Mouse (Mus musculus): Measurements from ENCODE around the gene Anks4b.

GRCm38 (mm10) chr7:120180547-120180946 is 6.9 kb downstream of the Anks4b start:
- TF ChIP-seq CTCF (IDR thresholded peaks at IDR 0.05 in 2 of 3, conservative IDR thresholded peaks at IDR 0.05 in 1 of 3; ENCODE audit: control insufficient read depth in 1 of 3, insufficient read depth in 1 of 3, low read depth in 2 of 3, low read length in 3 of 3, poor library complexity in 1 of 3, severe bottlenecking in 1 of 3) = no peak
- no peak for TF ChIP-seq E2F4 (IDR thresholded peaks at IDR 0.05; ENCODE audit: borderline replicate concordance, low read depth, low read length)
- no peak for TF ChIP-seq POLR2A (IDR thresholded peaks at IDR 0.05; ENCODE audit: control insufficient read depth in 1 of 2, insufficient read depth in 1 of 2, low read depth in 1 of 2, low read length in 2 of 2, poor library complexity in 1 of 2)
- TF ChIP-seq SMC3 (IDR thresholded peaks at IDR 0.05; ENCODE audit: low read depth, low read length) = no peak
- TF ChIP-seq RCOR1 (IDR thresholded peaks at IDR 0.05; ENCODE audit: low read depth, low read length) = no peak
- TF ChIP-seq USF1 (IDR thresholded peaks at IDR 0.05; ENCODE audit: low read depth, low read length) = no peak
- TF ChIP-seq MAZ (IDR thresholded peaks at IDR 0.05; ENCODE audit: low read depth, low read length) = no peak

Data from MEL (cell line).